Mouse (Mus musculus) erythroblast, embryonic 14.5 days (primary cell): ENCODE data around the gene Tll2.

Experiments
- GATA1 ChIP-seq: IDR thresholded peaks from 2 replicates; pipeline ENCODE4 v1.6.1; 2012; ENCODE audit warnings: low read length, inconsistent platforms, mixed read lengths
- TAL1 ChIP-seq: IDR thresholded peaks from 3 replicates; pipeline ENCODE4 v1.6.1; 2012; ENCODE audit warnings: low read length, inconsistent platforms, mixed read lengths

- TF ChIP-seq GATA1 (no peak), TAL1 (no peak)
These were observed 98.0 kb downstream of the Tll2 start for GRCm38 (mm10) chr19:41108666-41109065.
